Mouse (Mus musculus) limb, embryonic 14.5 days (tissue): Measurements from ENCODE around the gene Endov. TPM values are rescaled to one million over a fixed set of nuclear protein-coding genes. Genes with fewer than 3 reads are reported as not detected.

Experiments
- ATAC-seq: fragments of 200-750 bp; cut with Nextera tagmentation; 2 replicates; pipeline ENCODE4 v1.8.0; 2017; ENCODE audit warnings: low read depth, moderate number of reproducible peaks, moderate TSS enrichment; ENCODE audit not compliant: low FRiP score
- DNase-seq: peaks from one replicate; pipeline ENCODE4 v3.0.0-alpha.2; 2015; ENCODE audit warnings: low spot score
- H3K27ac ChIP-seq: fragments of 300-500 bp; sonication (generic); replicated peaks from 2 replicates; pipeline ENCODE4 v1.5.1; 2014; ENCODE audit warnings: low read depth, mild to moderate bottlenecking, low read length, moderate library complexity, mixed read lengths
- H3K27me3 ChIP-seq: fragments of 300-500 bp; sonication (generic); 2 replicates; pipeline ENCODE4 v1.6.1; 2014; ENCODE audit warnings: low read length, mixed read lengths; ENCODE audit not compliant: control insufficient read depth, insufficient read depth
- H3K36me3 ChIP-seq: fragments of 300-500 bp; sonication (generic); 2 replicates; pipeline ENCODE4 v1.6.1; 2014; ENCODE audit warnings: mild to moderate bottlenecking, low read length, moderate library complexity, mixed read lengths; ENCODE audit not compliant: control insufficient read depth, insufficient read depth
- H3K4me1 ChIP-seq: fragments of 300-500 bp; sonication (generic); 2 replicates; pipeline ENCODE4 v1.6.1; 2014; ENCODE audit warnings: antibody characterized with exemption, low read length, mixed read lengths; ENCODE audit not compliant: control insufficient read depth, insufficient read depth
- H3K4me2 ChIP-seq: fragments of 300-500 bp; sonication (generic); replicated peaks from 2 replicates; pipeline ENCODE4 v1.6.1; 2014; ENCODE audit warnings: low read depth, mild to moderate bottlenecking, low read length, moderate library complexity; ENCODE audit not compliant: severe bottlenecking
- H3K4me3 ChIP-seq: fragments of 300-500 bp; sonication (generic); replicated peaks from 2 replicates; pipeline ENCODE4 v1.5.1; 2014; ENCODE audit warnings: low read length
- H3K9ac ChIP-seq: fragments of 300-500 bp; sonication (generic); 2 replicates; pipeline ENCODE4 v1.6.1; 2014; ENCODE audit warnings: mild to moderate bottlenecking, low read depth, low read length, moderate library complexity; ENCODE audit not compliant: severe bottlenecking
- H3K9me3 ChIP-seq: fragments of 300-500 bp; sonication (generic); 2 replicates; pipeline ENCODE4 v1.6.1; 2016; ENCODE audit warnings: low read length; ENCODE audit not compliant: control insufficient read depth
- POLR2A ChIP-seq: fragments of 200-500 bp; IDR thresholded peaks from 2 replicates; pipeline ENCODE4 v1.8.0; 2012; ENCODE audit warnings: inconsistent platforms, mild to moderate bottlenecking, moderate library complexity, borderline replicate concordance; ENCODE audit not compliant: insufficient read depth, insufficient read length; ENCODE audit errors: extremely low read depth
- WGBS: fragments of 180-500 bp; shearing (Covaris S2); extraction: QIAGEN DNeasy Blood & Tissue Kit; methylation state at CpG from one replicate; pipeline ENCODE4 v1.1.7; 2014; 5-methylcytosine and 5-hydroxymethylcytosine counted together
- polyA plus RNA-seq, 2 experiments: library from polyadenylated mRNA; depleted of rRNA in 1 of 2; stranded (reverse) in 1 of 2; unstranded in 1 of 2; fragments of >200 nt; fragmentation: Nextera tagmentation in 1 of 2; extraction: Ambion mirVana in 1 of 2; gene quantifications; 2 replicates each; pipeline versions ENCODE4 v1.2.1 to v1.2.3; 2012 to 2014

The Endov gene
- polyA plus RNA-seq, 2 experiments = 14.9 to 29.3 TPM

GRCm38 (mm10) chr11:119522779-119523178 lies 31.6 kb downstream of the Endov start:
- Histone ChIP-seq H3K4me1 (no peaks in the 10 kb centered on the region), H3K36me3 (no peaks in the 10 kb centered on the region), H3K9me3 (no peaks in the 10 kb centered on the region), H3K27me3 (no peaks in the 10 kb centered on the region), H3K9ac (no peak overlapping the region), H3K4me3 (no peak overlapping the region), H3K27ac (no peak overlapping the region), H3K4me2 (no peak overlapping the region)
- ATAC-seq = no peak
- WGBS = 76% methylated on average over 8 of the region's 8 CpGs
- no peak for DNase-seq
- no peak for TF ChIP-seq POLR2A

DNA sequence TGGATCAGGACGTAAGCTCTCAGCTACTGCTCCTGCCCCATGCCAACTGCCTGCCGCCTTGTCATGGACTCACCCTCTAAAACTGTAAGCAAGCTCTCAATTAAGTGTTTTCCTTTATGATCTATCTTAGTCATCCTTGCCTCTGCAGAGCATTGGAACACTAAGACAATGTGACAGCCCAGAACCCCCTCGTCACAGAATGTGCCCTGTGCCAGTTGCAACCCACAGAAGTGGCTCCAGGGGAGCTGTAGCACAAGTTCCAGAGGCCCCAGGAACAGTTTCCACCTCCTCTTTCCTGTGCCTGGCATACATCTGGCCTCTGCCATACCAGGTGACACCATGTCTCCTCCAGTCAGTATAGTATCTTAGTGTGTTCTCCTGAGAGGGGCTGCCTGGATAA lies 32.2 kb downstream of the Endov start:
- no peak overlapping the region for H3K4me2 ChIP-seq
- H3K4me1 ChIP-seq = no peaks in the 10 kb centered on the region
- H3K27ac ChIP-seq = no peak overlapping the region
- H3K9me3 ChIP-seq = no peaks in the 10 kb centered on the region
- H3K36me3 ChIP-seq = no peaks in the 10 kb centered on the region
- no peak for ATAC-seq
- no peak overlapping the region for H3K4me3 ChIP-seq
- TF ChIP-seq POLR2A = no peak
- H3K27me3 ChIP-seq = no peaks in the 10 kb centered on the region
- WGBS = 90% methylated on average over 3 of the region's 3 CpGs
- no peak for DNase-seq
- H3K9ac ChIP-seq = no peak overlapping the region

GRCm38 (mm10) chr11:119524545-119524949 lies 33.4 kb downstream of the Endov start:
- Histone ChIP-seq H3K36me3 (no peaks in the 10 kb centered on the region), H3K9ac (peak overlapping the region; percentile 52), H3K4me3 (peak overlapping the region; percentile 48), H3K27me3 (no peaks in the 10 kb centered on the region), H3K9me3 (no peaks in the 10 kb centered on the region), H3K27ac (no peak overlapping the region), H3K4me2 (peak overlapping the region; percentile 75), H3K4me1 (no peaks in the 10 kb centered on the region)
- DNase-seq = peak; percentile 95
- peak; percentile 97 for ATAC-seq
- TF ChIP-seq POLR2A = no peak
- WGBS = 2% methylated on average over 33 of the region's 33 CpGs

- TF ChIP-seq POLR2A = no peak
- Histone ChIP-seq H3K4me1 (no peaks in the 10 kb centered on the region), H3K9me3 (no peaks in the 10 kb centered on the region), H3K27ac (no peak overlapping the region), H3K27me3 (no peaks in the 10 kb centered on the region), H3K36me3 (no peaks in the 10 kb centered on the region), H3K4me3 (no peak overlapping the region), H3K4me2 (no peak overlapping the region), H3K9ac (no peak overlapping the region)
- 79% methylated on average over 14 of the region's 14 CpGs for WGBS
- no peak for DNase-seq
- no peak for ATAC-seq
Measured at GRCm38 (mm10) chr11:119526068-119526966, 35.2 kb downstream of the Endov start.

DNA sequence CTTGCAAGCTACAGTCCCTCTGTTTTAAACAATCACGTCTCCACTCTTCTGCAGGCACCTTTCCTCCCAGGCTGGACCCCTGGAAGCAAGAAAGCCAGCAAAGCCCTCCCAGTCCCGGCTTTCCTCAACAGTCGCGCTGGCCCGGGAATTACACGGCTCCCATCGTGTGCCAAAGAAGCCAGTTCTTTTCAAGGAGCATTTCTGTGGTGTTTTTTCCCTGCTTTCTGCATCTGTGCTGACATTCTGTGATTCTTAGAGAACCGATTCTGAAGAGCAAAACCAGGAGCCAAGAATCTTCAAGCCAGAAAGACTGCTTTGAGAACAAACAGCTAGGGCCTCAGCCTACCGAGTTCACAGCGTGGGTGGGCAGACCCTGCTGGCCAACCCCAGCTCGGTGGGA lies 37.8 kb downstream of the Endov start:
- Histone ChIP-seq H3K4me2 (no peak overlapping the region), H3K27ac (no peak overlapping the region), H3K4me3 (no peak overlapping the region), H3K27me3 (no peaks in the 10 kb centered on the region), H3K9ac (no peak overlapping the region), H3K9me3 (no peaks in the 10 kb centered on the region), H3K4me1 (no peaks in the 10 kb centered on the region), H3K36me3 (no peaks in the 10 kb centered on the region)
- ATAC-seq = no peak
- no peak for TF ChIP-seq POLR2A
- WGBS = 57% methylated on average over 11 of the region's 11 CpGs
- no peak for DNase-seq
